Mouse (Mus musculus): ENCODE data around the gene Fam129a. TPM values are rescaled to one million over a fixed set of nuclear protein-coding genes. Genes with fewer than 3 reads are reported as not detected.

The Fam129a gene
- 10.5 and 12.7 TPM in 2 replicates for polyA plus RNA-seq (2015; fragmentation: Nextera tagmentation; extraction: Ambion mirVana)

DNA sequence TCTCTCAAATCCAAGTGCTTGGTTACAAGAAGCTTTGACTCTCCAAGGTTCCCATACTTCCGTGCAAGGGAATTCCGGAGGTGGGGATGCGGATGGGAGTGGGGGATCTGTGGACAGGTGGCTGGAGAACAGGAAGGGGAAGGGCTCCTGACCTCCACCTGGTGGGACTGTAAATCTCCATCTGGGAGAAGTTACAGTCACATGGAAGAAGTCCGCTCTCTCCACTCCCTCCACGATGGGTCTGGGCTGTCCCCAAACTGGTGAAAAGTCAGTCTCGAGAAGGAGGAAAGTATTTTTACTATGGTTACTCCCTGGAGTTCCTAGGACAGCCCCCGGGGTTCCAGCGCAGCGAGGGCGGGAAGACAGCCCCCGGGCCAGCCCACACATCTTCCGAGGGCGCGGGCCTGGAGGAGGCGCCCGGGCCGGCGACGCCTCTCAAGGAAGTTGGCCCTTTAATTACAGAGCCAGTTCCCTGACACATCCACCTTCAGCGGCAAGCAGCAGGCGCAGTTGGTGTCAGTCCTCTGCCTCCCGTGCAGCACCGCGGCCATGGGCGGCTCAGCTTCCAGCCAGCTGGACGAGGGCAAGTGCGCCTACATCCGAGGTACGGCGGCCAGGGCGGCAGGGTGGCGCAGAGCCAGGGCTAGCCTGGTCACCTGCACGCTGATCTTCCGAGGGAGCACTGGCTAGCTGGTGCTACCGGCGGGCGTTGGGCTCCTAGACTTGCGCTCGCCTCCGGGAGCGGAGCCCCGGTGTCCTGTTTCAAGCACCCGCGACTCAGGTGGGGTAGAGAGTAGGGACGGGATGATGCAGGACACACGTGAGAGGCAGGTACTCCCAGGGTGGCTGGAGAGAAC, at the start of gene Fam129a:
Gene Fam129a (plus strand): TSS at position 206 of the 857 bp plus-strand sequence.
- Histone ChIP-seq H3K27me3 (peaks cover 23% of the 10 kb centered on the region), H3K4me2 (peak within 1 kb of the TSS; percentile 96), H3K4me3 (replicated peaks) (peak within 1 kb of the TSS; percentile 57), H3K9me3 (replicated peaks) (no peaks in the 10 kb centered on the region), H3K27ac (0 out of 2 replicates have a peak within 1 kb of the TSS, but pooled peaks have one; percentile 28), H3K9ac (peak within 1 kb of the TSS; percentile 53), H3K36me3 (no peaks in the 10 kb centered on the region), H3K4me1 (peaks cover 29% of the 10 kb centered on the region)
- peak; percentile 85 for ATAC-seq (replicated peaks; ENCODE audit: low FRiP score)
- 1% methylated on average over 46 of the region's 46 CpGs for WGBS

DNA sequence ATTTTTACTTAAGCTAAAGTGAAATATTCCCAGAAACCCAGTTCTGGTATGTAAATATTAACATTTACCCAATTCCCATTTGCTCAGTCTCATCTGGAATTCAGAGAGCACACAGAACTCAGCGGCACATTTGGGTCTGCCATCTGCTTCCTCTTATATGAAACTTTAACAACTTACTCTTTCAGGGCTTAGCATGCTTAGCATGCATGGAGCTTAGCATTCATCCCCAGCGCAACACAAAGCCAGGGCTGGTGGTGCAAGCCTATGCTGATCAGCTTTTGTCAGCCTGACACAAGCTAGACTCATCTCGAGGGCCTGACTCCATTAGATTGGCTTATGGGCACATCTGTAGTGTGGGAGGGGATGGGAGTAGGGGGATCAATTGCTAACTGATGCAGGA, 44.3 kb upstream of the Fam129a start:
- no peaks in the 10 kb centered on the region for H3K4me1 ChIP-seq
- H3K27me3 ChIP-seq, result no peaks in the 10 kb centered on the region
- no peaks in the 10 kb centered on the region for H3K36me3 ChIP-seq
- WGBS, result 83% methylated on average over 3 of the region's 3 CpGs
- H3K4me3 ChIP-seq (replicated peaks), result no peak overlapping the region
- no peak overlapping the region for H3K27ac ChIP-seq
- H3K9me3 ChIP-seq (replicated peaks), result 0 out of 2 replicates have a peak, but pooled peaks cover 7% of the 10 kb centered on the region
- no peak overlapping the region for H3K9ac ChIP-seq
- no peak for ATAC-seq (replicated peaks; ENCODE audit: low FRiP score)
- H3K4me2 ChIP-seq, result no peak overlapping the region

GRCm38 (mm10) chr1:151543796-151544477, 27.0 kb upstream of the Fam129a start:
- no peak for ATAC-seq (replicated peaks; ENCODE audit: low FRiP score)
- 76% methylated on average over 6 of the region's 6 CpGs for WGBS
- H3K36me3 ChIP-seq, result no peaks in the 10 kb centered on the region

GRCm38 (mm10) chr1:151544581-151544980, 26.4 kb upstream of the Fam129a start:
- Histone ChIP-seq H3K9me3 (replicated peaks) (no peaks in the 10 kb centered on the region), H3K4me1 (peaks cover 7% of the 10 kb centered on the region; the same call in 1 of the 2 replicates), H3K4me2 (no peak overlapping the region), H3K27me3 (no peaks in the 10 kb centered on the region), H3K4me3 (replicated peaks) (no peak overlapping the region), H3K27ac (no peak overlapping the region), H3K36me3 (no peaks in the 10 kb centered on the region), H3K9ac (no peak overlapping the region)
- 86% methylated on average over 3 of the region's 3 CpGs for WGBS
- ATAC-seq (replicated peaks; ENCODE audit: low FRiP score), result no peak

More at GRCm38 (mm10) chr1:151543796-151544477, 27.0 kb upstream of the Fam129a start:
- H3K27me3 ChIP-seq, result no peaks in the 10 kb centered on the region
- H3K9me3 ChIP-seq (replicated peaks), result no peaks in the 10 kb centered on the region
- H3K27ac ChIP-seq, result no peak overlapping the region
- H3K4me2 ChIP-seq, result no peak overlapping the region
- H3K4me1 ChIP-seq, result peaks cover 3% of the 10 kb centered on the region; the same call in 1 of the 2 replicates
- H3K9ac ChIP-seq, result no peak overlapping the region
- H3K4me3 ChIP-seq (replicated peaks), result no peak overlapping the region

GRCm38 (mm10) chr1:151545571-151545970, 25.4 kb upstream of the Fam129a start:
- Histone ChIP-seq H3K4me1 (peaks cover 13% of the 10 kb centered on the region), H3K36me3 (no peaks in the 10 kb centered on the region), H3K9me3 (replicated peaks) (no peaks in the 10 kb centered on the region), H3K4me3 (replicated peaks) (no peak overlapping the region), H3K4me2 (no peak overlapping the region), H3K27ac (no peak overlapping the region), H3K27me3 (no peaks in the 10 kb centered on the region), H3K9ac (no peak overlapping the region)
- 80% methylated on average over 7 of the region's 7 CpGs for WGBS
- no peak for ATAC-seq (replicated peaks; ENCODE audit: low FRiP score)

DNA sequence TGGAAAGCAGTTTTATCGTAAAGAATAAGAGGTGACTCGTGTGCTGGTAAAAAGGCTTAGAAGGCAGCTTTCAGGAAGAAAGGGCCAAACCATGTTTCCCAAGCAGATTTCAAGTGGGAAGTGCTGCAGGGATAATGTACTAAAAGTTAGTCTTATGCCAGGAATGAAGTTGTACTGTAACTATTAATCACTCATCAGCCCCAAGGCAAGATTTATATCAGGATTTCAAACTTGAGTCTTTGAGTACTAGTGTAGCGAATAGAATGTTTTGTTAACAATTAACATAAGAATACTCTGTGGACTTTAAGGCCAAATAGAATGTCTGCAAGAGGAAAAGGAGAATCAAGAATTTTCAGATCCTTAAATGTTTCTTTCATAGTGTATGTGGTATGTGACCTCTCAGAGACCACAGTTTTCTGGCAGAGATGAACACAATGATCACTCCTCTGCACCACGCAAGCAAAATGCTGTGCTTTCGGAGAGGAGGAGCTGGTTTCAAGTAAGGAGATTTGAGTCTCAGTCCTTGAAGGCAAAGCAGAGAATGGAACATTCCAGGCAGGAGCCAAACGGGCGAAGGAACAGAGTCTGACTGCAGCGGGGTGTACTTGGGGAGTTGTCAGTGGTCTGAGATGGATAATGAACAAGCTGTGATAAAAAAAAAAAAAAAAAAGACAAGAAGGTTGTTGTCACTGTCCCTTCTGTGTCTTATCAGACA, 21.9 kb upstream of the Fam129a start:
- H3K4me2 ChIP-seq, result no peak overlapping the region
- 58% methylated on average over 8 of the region's 8 CpGs for WGBS

DNA sequence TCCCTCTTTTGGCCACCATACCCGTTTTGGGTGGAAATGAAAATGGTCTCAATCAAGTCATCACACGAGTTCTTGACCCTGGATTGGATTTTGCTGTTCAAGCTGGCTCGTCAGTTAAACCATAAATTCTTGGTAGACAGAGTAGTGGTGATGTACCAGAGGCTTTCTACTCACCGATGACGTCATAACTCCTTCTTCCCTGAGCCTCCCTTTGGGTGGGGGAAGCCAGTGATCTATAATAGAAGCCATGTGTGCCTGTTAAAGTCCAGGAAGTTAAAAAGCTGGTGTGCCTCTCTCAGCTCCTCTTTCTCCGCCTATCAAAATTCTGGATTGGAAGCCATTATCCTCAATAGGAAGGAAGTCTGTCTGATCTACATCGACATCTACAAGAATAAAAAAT, 21.2 kb upstream of the Fam129a start:
- peaks cover 13% of the 10 kb centered on the region for H3K4me1 ChIP-seq
- no peak overlapping the region for H3K9ac ChIP-seq
- no peaks in the 10 kb centered on the region for H3K36me3 ChIP-seq
- no peak overlapping the region for H3K4me2 ChIP-seq
- peak overlapping the region; percentile 79 for H3K27ac ChIP-seq
- no peak overlapping the region for H3K4me3 ChIP-seq (replicated peaks)
- no peaks in the 10 kb centered on the region for H3K9me3 ChIP-seq (replicated peaks)
- no peaks in the 10 kb centered on the region for H3K27me3 ChIP-seq
- ATAC-seq (replicated peaks; ENCODE audit: low FRiP score), result no peak
- WGBS, result 63% methylated on average over 7 of the region's 7 CpGs

More for the DNA sequence above, 21.9 kb upstream of the Fam129a start:
- no peaks in the 10 kb centered on the region for H3K9me3 ChIP-seq (replicated peaks)
- peak overlapping the region; percentile 79 for H3K27ac ChIP-seq
- peaks cover 13% of the 10 kb centered on the region for H3K4me1 ChIP-seq
- no peak overlapping the region for H3K4me3 ChIP-seq (replicated peaks)
- no peaks in the 10 kb centered on the region for H3K27me3 ChIP-seq
- H3K36me3 ChIP-seq, result no peaks in the 10 kb centered on the region
- peak; percentile 82 for ATAC-seq (replicated peaks; ENCODE audit: low FRiP score)
- H3K9ac ChIP-seq, result no peak overlapping the region

GRCm38 (mm10) chr1:151550587-151551479, 20.2 kb upstream of the Fam129a start:
- 51% methylated on average over 19 of the region's 19 CpGs for WGBS
- ATAC-seq (replicated peaks; ENCODE audit: low FRiP score), result no peak

DNA sequence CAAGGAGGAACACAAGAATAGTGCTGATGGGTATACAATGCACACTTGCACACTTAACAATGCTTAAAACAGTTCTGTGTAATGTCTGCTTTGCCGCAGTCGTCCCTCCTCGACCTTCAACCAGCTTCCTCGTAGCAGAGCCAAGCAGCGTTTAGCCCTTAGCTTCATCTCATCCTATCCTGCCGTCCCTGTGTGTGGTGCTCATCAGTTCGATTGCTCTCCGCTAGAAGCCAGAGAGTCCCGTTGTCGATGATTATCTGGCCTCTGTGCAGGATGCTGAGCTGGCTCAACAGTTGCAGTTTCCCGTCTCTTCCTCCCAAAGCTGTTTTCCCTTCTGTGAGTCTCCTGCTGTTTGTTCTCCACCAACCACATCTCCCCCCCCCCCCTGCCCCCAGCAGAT, 10.4 kb upstream of the Fam129a start:
- Histone ChIP-seq H3K9ac (no peak overlapping the region), H3K4me1 (no peaks in the 10 kb centered on the region), H3K4me2 (no peak overlapping the region), H3K27me3 (no peaks in the 10 kb centered on the region), H3K9me3 (replicated peaks) (no peaks in the 10 kb centered on the region), H3K36me3 (no peaks in the 10 kb centered on the region), H3K4me3 (replicated peaks) (no peak overlapping the region), H3K27ac (no peak overlapping the region)
- no peak for ATAC-seq (replicated peaks; ENCODE audit: low FRiP score)
- WGBS, result 58% methylated on average over 11 of the region's 11 CpGs

More at GRCm38 (mm10) chr1:151550587-151551479, 20.2 kb upstream of the Fam129a start:
- 0 out of 2 replicates have a peak overlapping the region, but pooled peaks have one; percentile 79 for H3K27ac ChIP-seq
- H3K36me3 ChIP-seq, result no peaks in the 10 kb centered on the region
- no peak overlapping the region for H3K9ac ChIP-seq
- peaks cover 13% of the 10 kb centered on the region for H3K4me1 ChIP-seq
- H3K27me3 ChIP-seq, result no peaks in the 10 kb centered on the region
- H3K9me3 ChIP-seq (replicated peaks), result no peaks in the 10 kb centered on the region
- no peak overlapping the region for H3K4me2 ChIP-seq
- no peak overlapping the region for H3K4me3 ChIP-seq (replicated peaks)

- no peak overlapping the region for H3K4me2 ChIP-seq
- no peaks in the 10 kb centered on the region for H3K9me3 ChIP-seq (replicated peaks)
- H3K27me3 ChIP-seq, result no peaks in the 10 kb centered on the region
- H3K36me3 ChIP-seq, result no peaks in the 10 kb centered on the region
- no peak overlapping the region for H3K4me3 ChIP-seq (replicated peaks)
- 64% methylated on average over 5 of the region's 5 CpGs for WGBS
- H3K4me1 ChIP-seq, result no peaks in the 10 kb centered on the region
- ATAC-seq (replicated peaks; ENCODE audit: low FRiP score), result no peak
- no peak overlapping the region for H3K9ac ChIP-seq
- H3K27ac ChIP-seq, result no peak overlapping the region
These were observed 7.6 kb upstream of the Fam129a start for GRCm38 (mm10) chr1:151563401-151563800.

DNA sequence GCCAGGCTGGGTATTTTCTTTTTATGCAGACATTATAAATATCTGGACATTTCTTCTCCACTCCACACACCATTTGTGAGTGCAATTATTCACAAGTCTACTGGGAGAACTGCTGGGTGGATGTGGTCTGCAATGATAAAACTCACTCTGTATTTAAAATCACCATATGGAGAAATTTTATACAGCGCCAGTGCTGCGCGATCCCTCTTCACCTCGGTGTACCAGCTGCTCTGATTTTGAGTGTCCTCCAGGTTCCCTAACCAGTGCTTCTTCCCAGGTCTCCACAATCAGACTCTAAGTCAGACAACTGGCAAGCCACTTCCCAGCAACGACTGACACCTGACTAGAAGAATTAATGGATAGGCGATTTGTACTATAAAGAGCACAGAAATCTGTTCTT, 7.1 kb upstream of the Fam129a start:
- no peaks in the 10 kb centered on the region for H3K36me3 ChIP-seq
- H3K4me2 ChIP-seq, result no peak overlapping the region
- no peaks in the 10 kb centered on the region for H3K4me1 ChIP-seq
- WGBS, result 58% methylated on average over 6 of the region's 6 CpGs
- H3K4me3 ChIP-seq (replicated peaks), result no peak overlapping the region
- no peak overlapping the region for H3K9ac ChIP-seq
- no peak overlapping the region for H3K27ac ChIP-seq
- no peak for ATAC-seq (replicated peaks; ENCODE audit: low FRiP score)
- H3K9me3 ChIP-seq (replicated peaks), result no peaks in the 10 kb centered on the region
- H3K27me3 ChIP-seq, result no peaks in the 10 kb centered on the region
